Mouse (Mus musculus): ENCODE data around the gene Cdk17.

Gene Cdk17

GRCm38 (mm10) chr10:93288336-93288735, 127.7 kb downstream of the Cdk17 start:
- peak; percentile 73 for DNase-seq (ENCODE audit: low spot score)

DNA sequence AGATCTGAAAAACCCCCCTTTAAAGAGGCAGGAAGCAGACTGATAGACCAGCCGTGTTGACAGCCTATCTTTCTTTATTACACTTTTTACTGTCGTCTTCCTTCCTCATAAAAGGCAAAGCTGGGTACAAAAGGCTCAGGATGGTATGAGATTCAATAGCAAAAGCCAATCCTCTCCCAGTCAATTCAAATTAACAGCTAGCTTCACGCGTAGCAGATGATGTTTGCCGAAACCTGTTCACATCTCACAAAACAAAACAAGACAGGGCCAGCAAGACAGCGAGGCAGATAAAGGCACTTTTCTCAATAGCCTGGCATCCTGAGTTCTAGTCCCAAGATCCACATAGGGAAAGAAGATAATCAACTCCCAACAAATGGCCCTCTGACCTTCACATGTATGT, 128.7 kb downstream of the Cdk17 start:
- no peak for DNase-seq (ENCODE audit: low spot score)

- peak; percentile 85 for DNase-seq (ENCODE audit: low spot score)
Observed at GRCm38 (mm10) chr10:93291352-93291751, 130.7 kb downstream of the Cdk17 start.

GRCm38 (mm10) chr10:93291843-93292242, 131.2 kb downstream of the Cdk17 start:
- DNase-seq (ENCODE audit: low spot score): peak; percentile 91

GRCm38 (mm10) chr10:93293621-93294020, 132.9 kb downstream of the Cdk17 start:
- no peak for DNase-seq (ENCODE audit: low spot score)

DNA sequence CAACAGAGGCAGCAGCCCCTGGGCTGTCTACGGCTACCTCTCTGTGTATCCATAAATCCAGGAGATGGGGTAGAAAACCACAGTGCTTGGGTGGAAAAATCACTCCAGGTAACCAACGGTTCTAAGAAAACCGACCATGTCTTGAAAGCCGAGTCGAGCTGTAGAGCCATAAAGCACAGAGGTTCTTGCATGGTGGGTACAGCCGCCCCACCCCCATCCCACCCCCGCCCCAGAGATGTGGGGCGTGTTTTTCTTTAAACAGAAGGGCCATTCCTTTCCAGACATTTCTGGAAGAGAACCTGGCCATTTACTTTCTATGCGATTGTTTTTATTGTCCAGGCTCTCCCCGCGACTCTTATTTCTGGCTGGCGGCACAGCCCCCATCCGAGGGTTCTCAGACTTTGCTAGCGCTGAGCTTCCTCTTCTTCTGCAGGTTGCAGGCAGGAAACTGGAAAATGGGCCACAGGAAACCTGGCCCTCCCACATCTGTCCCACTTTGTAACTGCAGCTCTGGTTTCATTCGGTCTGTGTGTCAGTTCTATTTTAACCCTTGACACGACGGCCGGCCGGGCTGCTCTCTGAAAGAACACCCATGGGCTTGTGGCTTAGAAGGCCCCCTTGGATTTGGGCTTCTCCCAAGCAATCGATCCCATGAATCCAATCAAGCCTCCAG, 134.0 kb downstream of the Cdk17 start:
- DNase-seq (ENCODE audit: low spot score): no peak

DNA sequence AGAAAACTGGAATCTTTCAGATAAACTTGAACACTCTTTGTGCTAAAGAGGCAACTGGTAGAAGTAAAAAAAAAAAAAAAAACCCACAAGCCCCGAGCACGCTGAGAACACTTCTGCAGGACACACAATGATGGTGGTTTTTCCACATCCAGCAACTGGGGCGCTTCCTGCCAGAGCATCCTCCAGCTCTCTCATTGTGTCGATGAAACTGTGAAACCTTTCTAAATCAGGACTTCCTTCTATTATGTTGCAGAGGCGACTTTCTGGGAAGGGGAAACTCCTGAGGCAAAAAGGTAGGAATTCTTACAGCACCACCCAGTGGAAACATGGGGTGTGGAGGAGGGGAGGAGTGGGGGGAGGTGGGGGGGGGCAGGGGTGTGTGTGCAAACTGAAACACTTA, 137.1 kb downstream of the Cdk17 start:
- no peak for DNase-seq (ENCODE audit: low spot score)

- DNase-seq (ENCODE audit: low spot score): no peak
Observed at GRCm38 (mm10) chr10:93298208-93298607, 137.5 kb downstream of the Cdk17 start.

GRCm38 (mm10) chr10:93301831-93302230, 141.2 kb downstream of the Cdk17 start:
- DNase-seq (ENCODE audit: low spot score): no peak

GRCm38 (mm10) chr10:93303231-93303630, 142.6 kb downstream of the Cdk17 start:
- DNase-seq (ENCODE audit: low spot score): no peak

DNA sequence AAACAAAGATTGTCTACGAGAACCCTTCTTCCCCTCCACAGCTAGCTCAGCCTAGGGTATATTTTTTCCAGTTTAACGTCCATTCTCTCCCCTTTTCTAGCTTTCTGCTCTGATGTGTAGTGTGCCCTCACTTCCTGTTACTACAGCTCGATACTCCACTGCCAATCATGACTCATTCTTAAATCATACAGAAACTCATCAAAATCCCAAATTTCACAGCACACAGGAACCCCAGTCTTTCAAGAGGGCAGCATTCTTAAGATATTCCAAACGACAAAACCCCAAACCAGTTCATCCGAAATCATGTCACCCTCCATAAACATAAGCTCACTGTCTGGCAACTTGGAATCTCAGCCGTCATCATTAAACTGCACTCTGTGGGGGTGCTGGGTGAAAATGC, 145.3 kb downstream of the Cdk17 start:
- DNase-seq (ENCODE audit: low spot score): no peak

DNA sequence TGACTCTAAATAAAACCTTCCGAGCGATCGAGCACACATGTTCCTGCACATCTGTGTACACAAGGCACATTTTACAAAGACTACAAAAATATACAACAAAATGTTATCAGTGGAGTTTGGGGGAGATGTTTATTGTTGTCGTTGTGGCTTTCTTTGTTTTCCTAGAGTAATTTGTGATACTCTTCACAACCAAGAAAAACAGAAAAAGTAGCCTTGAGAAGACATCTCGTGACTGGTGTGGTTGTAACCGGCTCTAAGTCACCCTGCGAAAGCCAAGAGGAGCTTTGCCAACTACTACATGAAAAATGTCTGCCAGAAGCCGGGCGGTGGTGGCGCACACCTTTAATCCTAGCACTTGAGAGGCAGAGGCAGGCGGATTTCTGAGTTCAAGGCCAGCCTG, 145.7 kb downstream of the Cdk17 start:
- DNase-seq (ENCODE audit: low spot score): no peak

GRCm38 (mm10) chr10:93309131-93309933, 148.7 kb downstream of the Cdk17 start:
- peak; percentile 80 for DNase-seq (ENCODE audit: low spot score)

- peak; percentile 53 for DNase-seq (ENCODE audit: low spot score)
Observed at GRCm38 (mm10) chr10:93309934-93310621, 149.4 kb downstream of the Cdk17 start.

DNA sequence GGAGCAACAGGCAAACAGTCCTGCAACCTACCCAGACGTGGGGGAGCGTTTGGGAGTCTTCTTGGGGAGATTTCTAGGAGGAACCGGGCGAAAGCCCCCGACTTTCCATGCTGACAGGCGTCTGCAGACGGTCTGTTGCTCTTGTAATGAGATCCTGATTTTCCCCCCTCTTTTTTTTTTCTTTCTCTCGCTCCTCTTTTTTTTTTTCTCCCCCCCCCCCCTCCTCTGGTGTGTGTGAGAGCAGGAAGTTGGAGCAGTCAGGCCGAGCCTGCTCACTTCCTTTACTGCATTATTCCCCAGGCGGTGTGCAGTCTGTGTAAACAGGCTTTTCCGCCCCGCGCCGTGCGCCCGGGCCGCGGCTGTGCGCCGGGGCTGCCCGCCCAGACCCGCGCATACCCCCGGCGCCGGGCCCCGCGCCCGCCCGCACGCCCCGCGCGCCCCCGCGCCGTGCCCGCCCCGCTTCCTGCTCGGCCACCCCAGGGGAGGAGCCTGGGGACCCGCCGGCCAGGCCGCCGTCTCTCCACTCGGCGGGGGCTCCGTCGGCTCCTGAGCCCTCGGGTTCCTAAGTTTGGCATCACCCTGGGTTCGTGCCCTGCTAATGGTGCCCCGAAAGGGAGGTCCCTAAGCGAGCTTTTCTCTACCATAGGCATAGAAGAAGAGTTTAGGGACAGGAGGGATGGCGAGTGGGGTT, 150.2 kb downstream of the Cdk17 start, which contains the start of gene Elk3:
Elk3 (minus strand) TSS at position 415 of the 691 bp plus-strand sequence.
- peak; percentile 70 for DNase-seq (ENCODE audit: low spot score)

GRCm38 (mm10) chr10:93311576-93311975, 150.9 kb downstream of the Cdk17 start:
- no peak for DNase-seq (ENCODE audit: low spot score)

Data from MN1 (cell line).